8 mouse cellular contexts compared by ENCODE assay signal in the genomic region with DNA sequence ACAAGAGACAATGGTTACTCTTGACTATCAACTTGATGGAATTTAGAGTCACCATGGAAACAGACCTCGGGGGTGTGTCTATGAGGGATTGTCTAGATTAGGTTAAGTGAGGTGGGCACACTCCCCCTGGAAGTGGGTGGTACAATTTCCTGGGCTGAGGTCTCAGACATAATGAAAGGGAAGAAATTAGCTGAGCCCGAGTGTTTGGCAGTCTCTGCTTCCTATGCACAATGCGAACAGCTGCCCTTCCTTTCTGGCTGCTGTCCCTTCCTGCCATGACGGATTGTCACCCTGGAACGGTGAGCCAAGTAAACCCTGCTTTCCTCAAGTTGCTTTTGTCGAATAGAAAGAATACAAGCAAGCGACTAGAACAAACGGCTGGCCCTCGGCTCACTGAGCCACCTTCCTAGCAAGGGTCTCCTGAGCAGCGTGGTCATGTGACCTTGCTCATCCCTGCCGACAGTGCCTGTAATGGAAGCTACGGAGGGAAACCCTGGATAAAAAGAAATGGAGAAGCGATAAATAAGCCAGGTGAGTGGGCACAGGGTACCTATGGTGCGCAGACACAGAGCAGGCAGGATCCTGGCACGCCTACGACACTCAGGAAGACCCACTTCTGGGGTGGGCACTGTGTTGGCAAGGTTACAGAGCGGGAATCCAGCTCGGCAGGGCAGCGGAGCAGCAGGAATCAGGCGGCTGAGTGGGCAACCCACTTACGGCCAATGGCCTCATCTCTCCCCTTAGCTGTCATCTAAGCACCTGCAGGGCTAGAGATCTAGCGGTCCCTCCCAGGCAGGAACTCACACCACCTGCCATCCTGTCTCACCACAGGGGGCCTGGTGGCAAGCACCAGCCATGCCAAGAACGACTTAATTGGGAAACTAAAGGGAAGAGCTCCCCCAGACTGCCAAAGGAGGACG.
DNase-seq lines count a peak whose midpoint lies in the region; ATAC-seq lines count a peak whose summit lies in the region.

No protein-coding gene starts in this region.

- H3K36me3 ChIP-seq in embryonic facial prominence, embryonic 11.5 days (replicated peaks; ENCODE audit: control insufficient read depth, insufficient read depth, low read depth, low read length) = no peaks in the 10 kb centered on the region
- H3K36me3 ChIP-seq in embryonic facial prominence, embryonic 10.5 days (replicated peaks) = no peaks in the 10 kb centered on the region
- no peaks in the 10 kb centered on the region for H3K36me3 ChIP-seq in forebrain, embryonic 12.5 days (replicated peaks)
- no peaks in the 10 kb centered on the region for H3K36me3 ChIP-seq in midbrain, embryonic 11.5 days (ENCODE audit: control insufficient read depth, insufficient read depth, low read length)

- no peak overlapping the region for H3K9ac ChIP-seq in embryonic facial prominence, embryonic 11.5 days (replicated peaks; ENCODE audit: low read length)
- H3K9ac ChIP-seq in forebrain, embryonic 12.5 days = no peak overlapping the region; the same call in 1 of the 2 replicates
- H3K9ac ChIP-seq in midbrain, embryonic 11.5 days (ENCODE audit: low read length) = 0 out of 2 replicates have a peak overlapping the region, but pooled peaks have one; percentile 11

- DNase-seq in embryonic facial prominence, embryonic 11.5 days (ENCODE audit: low spot score) = peak; percentile 15
- no peak for DNase-seq in embryonic facial prominence, embryonic 10.5 days (ENCODE audit: low spot score)
- peak; percentile 53 for DNase-seq in ZHBTc4 (ENCODE audit: low read depth, low spot score)
- DNase-seq in kidney, postnatal 36 days = peak; percentile 50 to 63
- peak; percentile 88 for DNase-seq in midbrain, embryonic 11.5 days (ENCODE audit: low spot score, missing footprints)
- DNase-seq in gastrocnemius, adult 8-10 months (ENCODE audit: low spot score in 2 of 2) = no peak

- 62% methylated on average over 24 of the region's 24 CpGs for WGBS in embryonic facial prominence, embryonic 11.5 days
- 64% methylated on average over 24 of the region's 24 CpGs for WGBS in embryonic facial prominence, embryonic 10.5 days
- 39% methylated on average over 24 of the region's 24 CpGs for whole genome bisulfite sequencing in forebrain, embryonic 12.5 days
- 48% methylated on average over 24 of the region's 24 CpGs for WGBS in midbrain, embryonic 11.5 days

- H3K27ac ChIP-seq in embryonic facial prominence, embryonic 11.5 days (replicated peaks; ENCODE audit: low read depth, low read length) = no peak overlapping the region
- no peak overlapping the region for H3K27ac ChIP-seq in embryonic facial prominence, embryonic 10.5 days (replicated peaks)
- H3K27ac ChIP-seq in forebrain, embryonic 12.5 days = peak overlapping the region; percentile 85
- H3K27ac ChIP-seq in midbrain, embryonic 11.5 days (ENCODE audit: low read depth, low read length) = no peak overlapping the region

- no peaks in the 10 kb centered on the region for H3K27me3 ChIP-seq in embryonic facial prominence, embryonic 11.5 days (ENCODE audit: control insufficient read depth, insufficient read depth, low read length)
- 0 out of 2 replicates have a peak, but pooled peaks cover 8% of the 10 kb centered on the region for H3K27me3 ChIP-seq in embryonic facial prominence, embryonic 10.5 days (replicated peaks; ENCODE audit: low read depth, poor library complexity, severe bottlenecking)
- no peaks in the 10 kb centered on the region for H3K27me3 ChIP-seq in forebrain, embryonic 12.5 days
- no peaks in the 10 kb centered on the region for H3K27me3 ChIP-seq in midbrain, embryonic 11.5 days (ENCODE audit: control insufficient read depth, insufficient read depth, low read length)

- ATAC-seq in embryonic facial prominence, embryonic 11.5 days (replicated peaks; ENCODE audit: insufficient number of reproducible peaks, low FRiP score, low TSS enrichment, low read depth) = peak; percentile 64; the same call in 1 of the 2 replicates
- peak; percentile 76 for ATAC-seq in forebrain, embryonic 12.5 days (ENCODE audit: low FRiP score)
- peak; percentile 68 for ATAC-seq in midbrain, embryonic 11.5 days (ENCODE audit: low FRiP score)
- ATAC-seq in monocyte, adult 5-6 weeks (replicated peaks; ENCODE audit: insufficient number of reproducible peaks, low FRiP score, low TSS enrichment, poor library complexity, severe bottlenecking) = no peak

- H3K4me1 ChIP-seq in embryonic facial prominence, embryonic 11.5 days (ENCODE audit: control insufficient read depth, insufficient read depth, low read length) = no peaks in the 10 kb centered on the region
- peaks cover 23% of the 10 kb centered on the region for H3K4me1 ChIP-seq in embryonic facial prominence, embryonic 10.5 days
- H3K4me1 ChIP-seq in forebrain, embryonic 12.5 days = peaks cover 25% of the 10 kb centered on the region
- peaks cover 14% of the 10 kb centered on the region for H3K4me1 ChIP-seq in midbrain, embryonic 11.5 days (ENCODE audit: control insufficient read depth, insufficient read depth, low read length)

- no peaks in the 10 kb centered on the region for H3K9me3 ChIP-seq in embryonic facial prominence, embryonic 11.5 days (replicated peaks; ENCODE audit: control insufficient read depth, low read length)
- H3K9me3 ChIP-seq in embryonic facial prominence, embryonic 10.5 days = no peaks in the 10 kb centered on the region
- H3K9me3 ChIP-seq in forebrain, embryonic 12.5 days = 0 out of 2 replicates have a peak, but pooled peaks cover 5% of the 10 kb centered on the region
- no peaks in the 10 kb centered on the region for H3K9me3 ChIP-seq in midbrain, embryonic 11.5 days (ENCODE audit: control insufficient read depth, low read length)

- H3K4me2 ChIP-seq in embryonic facial prominence, embryonic 11.5 days (ENCODE audit: low read depth, low read length) = no peak overlapping the region
- H3K4me2 ChIP-seq in forebrain, embryonic 12.5 days = peak overlapping the region; percentile 23
- peak overlapping the region; percentile 23 for H3K4me2 ChIP-seq in midbrain, embryonic 11.5 days

- H3K4me3 ChIP-seq in embryonic facial prominence, embryonic 11.5 days (ENCODE audit: low read depth, low read length) = no peak overlapping the region
- H3K4me3 ChIP-seq in embryonic facial prominence, embryonic 10.5 days = no peak overlapping the region
- peak overlapping the region; percentile 3; the same call in 1 of the 2 replicates for H3K4me3 ChIP-seq in forebrain, embryonic 12.5 days (replicated peaks)
- no peak overlapping the region for H3K4me3 ChIP-seq in midbrain, embryonic 11.5 days (ENCODE audit: low read depth, low read length)

Comparison
In these comparisons a context has a peak if more than half of its experiments do, and no peak if none do; other contexts are left out.
1. DNase-seq: peak in embryonic facial prominence, embryonic 11.5 days (single experiment), ZHBTc4 (single experiment), kidney, postnatal 36 days (2 of 2) and midbrain, embryonic 11.5 days (single experiment); none in embryonic facial prominence, embryonic 10.5 days (single experiment) and gastrocnemius, adult 8-10 months (0 of 2).